Mouse (Mus musculus) stomach, embryonic 15.5 days (tissue): ENCODE measurements around the gene Afdn. TPM values are rescaled to one million over a fixed set of nuclear protein-coding genes. Genes with fewer than 3 reads are reported as not detected.
"Not testable (repeated sequence)": the region's sequence is repeated elsewhere in the genome, so short reads cannot be mapped to it uniquely, and the experiment has no call there.

ENCODE experiments used
- ATAC-seq: fragments of 200-750 bp; cut with Nextera tagmentation; 2 replicates; pipeline ENCODE4 v1.8.0; 2017; ENCODE audit warnings: low read depth, moderate number of reproducible peaks, moderate TSS enrichment; ENCODE audit not compliant: insufficient read depth, low FRiP score
- H3K27ac ChIP-seq: fragments of 300-500 bp; sonication (generic); 2 replicates; pipeline ENCODE4 v1.5.1; 2015; ENCODE audit warnings: mild to moderate bottlenecking, inconsistent platforms
- H3K27me3 ChIP-seq: fragments of 300-500 bp; sonication (generic); replicated peaks from 2 replicates; pipeline ENCODE4 v1.6.1; 2015; ENCODE audit warnings: inconsistent platforms
- H3K36me3 ChIP-seq: fragments of 300-500 bp; sonication (generic); 2 replicates; pipeline ENCODE4 v1.6.1; 2015; ENCODE audit warnings: inconsistent platforms
- H3K4me1 ChIP-seq: fragments of 300-500 bp; sonication (generic); 2 replicates; pipeline ENCODE4 v1.6.1; 2015; ENCODE audit warnings: inconsistent platforms
- H3K4me2 ChIP-seq: fragments of 300-500 bp; sonication (generic); 2 replicates; pipeline ENCODE4 v1.6.1; 2015; ENCODE audit warnings: mild to moderate bottlenecking, inconsistent platforms
- H3K4me3 ChIP-seq: fragments of 300-500 bp; sonication (generic); replicated peaks from 2 replicates; pipeline ENCODE4 v1.5.1; 2015; ENCODE audit warnings: inconsistent platforms
- H3K9ac ChIP-seq: fragments of 300-500 bp; sonication (generic); 2 replicates; pipeline ENCODE4 v1.6.1; 2015; ENCODE audit warnings: inconsistent platforms
- H3K9me3 ChIP-seq: fragments of 300-500 bp; sonication (generic); 2 replicates; pipeline ENCODE4 v1.6.1; 2016; ENCODE audit warnings: inconsistent platforms
- WGBS: fragments of 180-500 bp; shearing (Covaris S2); methylation state at CpG from one replicate; pipeline ENCODE4 v1.1.7; 2015; 5-methylcytosine and 5-hydroxymethylcytosine counted together
- polyA plus RNA-seq: library from polyadenylated mRNA; unstranded; fragments of >200 nt; fragmentation: Nextera tagmentation; extraction: Ambion mirVana; gene quantifications from 2 replicates; pipeline ENCODE4 v1.2.1, GENCODE M21; 2015

Afdn gene
- polyA plus RNA-seq, 1 experiment from 2014 or later, result 107 TPM

GRCm38 (mm10) chr17:13850175-13850574 is 89.8 kb downstream of the Afdn start:
- no peaks in the 10 kb centered on the region for H3K27me3 ChIP-seq
- no peaks in the 10 kb centered on the region for H3K9me3 ChIP-seq
- H3K27ac ChIP-seq, result no peak overlapping the region
- no peak overlapping the region for H3K4me2 ChIP-seq
- H3K9ac ChIP-seq, result no peak overlapping the region
- no peak overlapping the region for H3K4me3 ChIP-seq
- 82% methylated on average over 2 of the region's 2 CpGs for WGBS
- no peak for ATAC-seq
- peaks cover 3% of the 10 kb centered on the region; the same call in 1 of the 2 replicates for H3K36me3 ChIP-seq
- H3K4me1 ChIP-seq, result no peaks in the 10 kb centered on the region

DNA sequence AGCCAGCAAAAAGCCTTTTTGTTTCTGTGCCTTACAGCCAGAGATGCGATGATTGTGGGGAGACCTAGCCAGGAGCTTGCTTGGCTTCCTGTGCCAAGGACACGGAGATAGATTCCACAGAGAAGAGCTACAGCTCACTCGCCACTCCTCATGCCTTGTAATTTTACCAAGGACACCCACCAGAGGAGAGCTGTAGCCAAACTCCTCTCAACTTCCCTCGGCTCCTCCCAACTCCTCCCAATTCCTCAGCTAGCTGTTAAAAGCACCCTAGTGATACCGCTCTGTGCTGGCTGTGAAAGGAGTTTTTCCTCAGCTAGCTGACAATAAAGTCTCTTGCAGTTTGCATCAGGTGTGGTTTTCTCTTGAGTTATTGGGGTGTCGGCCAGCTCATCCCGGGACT is 93.5 kb downstream of the Afdn start:
- not testable (repeated sequence) for H3K4me2 ChIP-seq, H3K4me3 ChIP-seq, H3K9me3 ChIP-seq, H3K27me3 ChIP-seq, H3K4me1 ChIP-seq, H3K9ac ChIP-seq, H3K36me3 ChIP-seq, H3K27ac ChIP-seq, ATAC-seq
- 78% methylated on average over 7 of the region's 7 CpGs for WGBS

DNA sequence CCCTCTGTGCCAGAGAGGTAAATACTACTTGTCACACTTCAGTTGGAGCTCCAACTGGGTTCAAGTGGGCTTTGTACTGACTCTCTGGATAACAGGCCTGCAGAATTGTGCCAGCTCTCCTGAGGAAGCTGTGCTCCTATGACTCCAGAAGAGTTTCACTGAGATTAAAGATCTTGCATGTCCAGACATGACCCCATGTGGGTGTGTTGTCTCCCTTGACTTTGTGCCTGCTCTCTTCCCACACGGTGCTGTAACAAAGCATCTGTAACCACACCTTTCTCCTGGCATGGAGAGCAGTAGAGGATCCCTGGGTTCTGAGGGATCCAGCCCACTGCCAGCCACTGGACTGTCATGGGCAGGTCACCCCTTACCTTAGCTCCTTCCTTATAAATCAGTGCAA is 95.1 kb downstream of the Afdn start:
- 71% methylated on average over 1 of the region's 1 CpGs for WGBS

GRCm38 (mm10) chr17:13856429-13857090 is 96.2 kb downstream of the Afdn start:
- Histone ChIP-seq H3K4me1 (no peaks in the 10 kb centered on the region), H3K36me3 (peaks cover 6% of the 10 kb centered on the region; the same call in 1 of the 2 replicates), H3K27ac (no peak overlapping the region), H3K27me3 (no peaks in the 10 kb centered on the region), H3K4me2 (no peak overlapping the region), H3K9me3 (no peaks in the 10 kb centered on the region), H3K9ac (no peak overlapping the region), H3K4me3 (no peak overlapping the region)
- ATAC-seq, result no peak
- WGBS, result 85% methylated on average over 5 of the region's 5 CpGs

More for the DNA sequence above, 95.1 kb downstream of the Afdn start:
- Histone ChIP-seq H3K27me3 (no peaks in the 10 kb centered on the region), H3K27ac (no peak overlapping the region), H3K9ac (no peak overlapping the region), H3K4me1 (no peaks in the 10 kb centered on the region), H3K4me3 (no peak overlapping the region), H3K9me3 (no peaks in the 10 kb centered on the region), H3K4me2 (no peak overlapping the region), H3K36me3 (peaks cover 8% of the 10 kb centered on the region; the same call in 1 of the 2 replicates)
- ATAC-seq, result no peak

- 82% methylated on average over 5 of the region's 5 CpGs for WGBS
- Histone ChIP-seq H3K27ac (no peak overlapping the region), H3K9me3 (no peaks in the 10 kb centered on the region), H3K4me2 (no peak overlapping the region), H3K4me3 (no peak overlapping the region), H3K4me1 (0 out of 2 replicates have a peak, but pooled peaks cover 2% of the 10 kb centered on the region), H3K27me3 (no peaks in the 10 kb centered on the region), H3K9ac (no peak overlapping the region), H3K36me3 (no peaks in the 10 kb centered on the region)
- no peak for ATAC-seq
Measured at GRCm38 (mm10) chr17:13865340-13865739, 105.0 kb downstream of the Afdn start.

- no peak for ATAC-seq
- Histone ChIP-seq H3K4me1 (0 out of 2 replicates have a peak, but pooled peaks cover 2% of the 10 kb centered on the region), H3K9me3 (no peaks in the 10 kb centered on the region), H3K4me2 (0 out of 2 replicates have a peak overlapping the region, but pooled peaks have one; percentile 22), H3K4me3 (no peak overlapping the region), H3K27me3 (no peaks in the 10 kb centered on the region), H3K9ac (no peak overlapping the region), H3K36me3 (no peaks in the 10 kb centered on the region), H3K27ac (peak overlapping the region; percentile 63)
- 49% methylated on average over 3 of the region's 3 CpGs for WGBS
Measured at GRCm38 (mm10) chr17:13866951-13867351, 106.6 kb downstream of the Afdn start.

- Histone ChIP-seq H3K4me2 (peak overlapping the region; percentile 22; the same call in 1 of the 2 replicates), H3K36me3 (no peaks in the 10 kb centered on the region), H3K9ac (no peak overlapping the region), H3K4me1 (0 out of 2 replicates have a peak, but pooled peaks cover 2% of the 10 kb centered on the region), H3K4me3 (no peak overlapping the region), H3K9me3 (no peaks in the 10 kb centered on the region), H3K27me3 (no peaks in the 10 kb centered on the region), H3K27ac (peak overlapping the region; percentile 63)
- peak; percentile 68; the same call in 1 of the 2 replicates for ATAC-seq
- 32% methylated on average over 6 of the region's 6 CpGs for WGBS
Measured at GRCm38 (mm10) chr17:13867475-13867874, 107.1 kb downstream of the Afdn start.

- Histone ChIP-seq H3K4me3 (no peak overlapping the region), H3K9me3 (no peaks in the 10 kb centered on the region), H3K4me1 (0 out of 2 replicates have a peak, but pooled peaks cover 2% of the 10 kb centered on the region), H3K36me3 (no peaks in the 10 kb centered on the region), H3K9ac (no peak overlapping the region), H3K4me2 (no peak overlapping the region), H3K27ac (no peak overlapping the region), H3K27me3 (no peaks in the 10 kb centered on the region)
- ATAC-seq, result no peak
- 95% methylated on average over 1 of the region's 1 CpGs for WGBS
Measured at GRCm38 (mm10) chr17:13870236-13870635, 109.9 kb downstream of the Afdn start.

DNA sequence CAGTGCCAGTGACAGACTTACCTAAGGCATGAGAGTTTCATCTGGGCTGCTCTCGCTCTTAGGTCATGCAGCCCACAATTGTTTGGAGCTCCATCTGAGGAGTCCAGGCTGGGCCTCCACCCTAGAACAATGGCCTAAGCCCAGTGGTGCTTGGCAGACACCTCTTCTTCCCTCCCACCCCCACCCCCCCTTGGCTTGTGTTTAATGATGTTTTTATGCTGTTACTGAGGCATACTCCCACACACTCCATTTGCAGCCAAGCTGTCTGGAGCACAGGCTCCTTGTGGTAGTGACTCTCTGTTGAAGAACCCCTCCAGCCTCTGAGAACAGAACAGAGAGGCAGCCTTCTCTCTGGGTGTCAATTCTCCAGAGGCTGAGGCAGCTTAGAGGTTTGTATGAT is 113.9 kb downstream of the Afdn start:
- Histone ChIP-seq H3K27me3 (no peaks in the 10 kb centered on the region), H3K36me3 (no peaks in the 10 kb centered on the region), H3K4me3 (no peak overlapping the region), H3K27ac (no peak overlapping the region), H3K4me2 (no peak overlapping the region), H3K9ac (no peak overlapping the region), H3K4me1 (no peaks in the 10 kb centered on the region), H3K9me3 (no peaks in the 10 kb centered on the region)
- 93% methylated on average over 1 of the region's 1 CpGs for WGBS
- no peak for ATAC-seq

DNA sequence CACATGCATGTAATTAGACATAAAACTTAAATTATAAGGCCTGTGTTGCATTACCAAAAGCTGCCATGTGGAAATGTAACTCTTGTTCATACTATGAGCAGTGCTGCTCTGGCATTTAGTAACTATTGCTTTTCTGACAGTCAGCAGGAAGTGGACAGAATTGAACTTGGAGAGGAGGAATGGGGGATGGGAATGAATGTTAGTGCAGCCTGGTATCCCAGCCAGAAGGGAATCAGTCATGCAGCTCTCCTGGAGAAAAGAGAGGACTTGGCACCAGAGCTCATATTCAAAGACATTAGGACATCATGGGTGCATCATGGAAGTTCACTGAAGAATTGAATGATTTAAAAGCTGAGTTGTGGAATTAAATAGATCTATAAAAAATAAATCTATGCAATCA is 117.1 kb downstream of the Afdn start:
- no peaks in the 10 kb centered on the region for H3K4me1 ChIP-seq

GRCm38 (mm10) chr17:13879731-13880130 is 119.4 kb downstream of the Afdn start:
- Histone ChIP-seq H3K36me3 (no peaks in the 10 kb centered on the region; the same call in 1 of the 2 replicates), H3K27me3 (no peaks in the 10 kb centered on the region), H3K27ac (no peak overlapping the region), H3K4me2 (no peak overlapping the region), H3K9me3 (no peaks in the 10 kb centered on the region), H3K4me1 (no peaks in the 10 kb centered on the region), H3K4me3 (no peak overlapping the region), H3K9ac (no peak overlapping the region)
- no peak for ATAC-seq
- 90% methylated on average over 1 of the region's 1 CpGs for WGBS

More for the DNA sequence above, 117.1 kb downstream of the Afdn start:
- ATAC-seq, result no peak
- Histone ChIP-seq H3K4me3 (no peak overlapping the region), H3K27ac (no peak overlapping the region), H3K36me3 (no peaks in the 10 kb centered on the region; the same call in 1 of the 2 replicates), H3K4me2 (no peak overlapping the region), H3K27me3 (no peaks in the 10 kb centered on the region), H3K9me3 (no peaks in the 10 kb centered on the region), H3K9ac (no peak overlapping the region)

- Histone ChIP-seq H3K36me3 (peaks cover 3% of the 10 kb centered on the region; the same call in 1 of the 2 replicates), H3K9ac (no peak overlapping the region), H3K27ac (no peak overlapping the region), H3K4me1 (no peaks in the 10 kb centered on the region), H3K4me3 (no peak overlapping the region), H3K4me2 (no peak overlapping the region), H3K27me3 (no peaks in the 10 kb centered on the region), H3K9me3 (no peaks in the 10 kb centered on the region)
- no peak for ATAC-seq
- WGBS, result 82% methylated on average over 5 of the region's 5 CpGs
Measured at GRCm38 (mm10) chr17:13883540-13883939, 123.2 kb downstream of the Afdn start.
